Mouse (Mus musculus) stomach, embryonic 16.5 days (tissue): Measurements from ENCODE around the gene Chka. TPM values are rescaled to one million over a fixed set of nuclear protein-coding genes. Genes with fewer than 3 reads are reported as not detected.

Source experiments
- ATAC-seq: fragments of 200-750 bp; cut with Nextera tagmentation; 2 replicates; pipeline ENCODE4 v1.8.0; 2017; ENCODE audit warnings: moderate number of reproducible peaks, moderate TSS enrichment; ENCODE audit not compliant: insufficient read depth, low FRiP score
- H3K27ac ChIP-seq: fragments of 300-500 bp; sonication (generic); 2 replicates; pipeline ENCODE4 v1.5.1; 2014; ENCODE audit warnings: low read length
- H3K27me3 ChIP-seq: fragments of 300-500 bp; sonication (generic); 2 replicates; pipeline ENCODE4 v1.6.1; 2014; ENCODE audit warnings: low read length, control low read depth, mixed read lengths; ENCODE audit not compliant: control insufficient read depth, insufficient read depth
- H3K36me3 ChIP-seq: fragments of 300-500 bp; sonication (generic); 2 replicates; pipeline ENCODE4 v1.6.1; 2014; ENCODE audit warnings: low read length; ENCODE audit not compliant: control insufficient read depth, insufficient read depth
- H3K4me1 ChIP-seq: fragments of 300-500 bp; sonication (generic); 2 replicates; pipeline ENCODE4 v1.6.1; 2014; ENCODE audit warnings: low read length, control low read depth, mixed read lengths; ENCODE audit not compliant: control insufficient read depth, insufficient read depth
- H3K4me2 ChIP-seq: fragments of 300-500 bp; sonication (generic); 2 replicates; pipeline ENCODE4 v1.6.1; 2014; ENCODE audit warnings: low read depth, low read length, mixed read lengths
- H3K4me3 ChIP-seq: fragments of 300-500 bp; sonication (generic); replicated peaks from 2 replicates; pipeline ENCODE4 v1.5.1; 2014; ENCODE audit warnings: mild to moderate bottlenecking, low read length
- H3K9ac ChIP-seq: fragments of 300-500 bp; sonication (generic); 2 replicates; pipeline ENCODE4 v1.6.1; 2014; ENCODE audit warnings: low read length
- H3K9me3 ChIP-seq: fragments of 300-500 bp; sonication (generic); replicated peaks from 2 replicates; pipeline ENCODE4 v1.6.1; 2016; ENCODE audit warnings: low read length, control low read depth; ENCODE audit not compliant: control insufficient read depth
- WGBS: fragments of 180-500 bp; shearing (Covaris S2); extraction: QIAGEN DNeasy Blood & Tissue Kit; methylation state at CpG from one replicate; pipeline ENCODE4 v1.1.7; 2014; 5-methylcytosine and 5-hydroxymethylcytosine counted together
- polyA plus RNA-seq: library from polyadenylated mRNA; unstranded; fragments of >200 nt; fragmentation: Nextera tagmentation; extraction: Ambion mirVana; gene quantifications from 2 replicates; pipeline ENCODE4 v1.2.1, GENCODE M21; 2015

Chka gene
- polyA plus RNA-seq, 1 experiment from 2014 or later: 42.2 TPM

GRCm38 (mm10) chr19:3893545-3894116 is 42.1 kb downstream of the Chka start:
- Histone ChIP-seq H3K27me3 (no peaks in the 10 kb centered on the region), H3K4me2 (no peak overlapping the region), H3K27ac (no peak overlapping the region), H3K4me1 (no peaks in the 10 kb centered on the region), H3K36me3 (peaks cover 50% of the 10 kb centered on the region), H3K4me3 (no peak overlapping the region), H3K9me3 (no peaks in the 10 kb centered on the region), H3K9ac (no peak overlapping the region)
- ATAC-seq: no peak
- WGBS: 92% methylated on average over 4 of the region's 4 CpGs

GRCm38 (mm10) chr19:3894294-3894693 is 42.7 kb downstream of the Chka start:
- Histone ChIP-seq H3K36me3 (peaks cover 50% of the 10 kb centered on the region), H3K27ac (no peak overlapping the region), H3K9me3 (no peaks in the 10 kb centered on the region), H3K9ac (no peak overlapping the region), H3K4me1 (no peaks in the 10 kb centered on the region), H3K4me2 (no peak overlapping the region), H3K27me3 (no peaks in the 10 kb centered on the region), H3K4me3 (no peak overlapping the region)
- 88% methylated on average over 2 of the region's 2 CpGs for WGBS
- ATAC-seq: no peak

- ATAC-seq: peak; percentile 58; the same call in 1 of the 2 replicates
These were observed 43.6 kb downstream of the Chka start for GRCm38 (mm10) chr19:3895171-3895631.

GRCm38 (mm10) chr19:3896208-3896607 is 44.6 kb downstream of the Chka start:
- no peak overlapping the region for H3K27ac ChIP-seq

More at GRCm38 (mm10) chr19:3895171-3895631, 43.6 kb downstream of the Chka start:
- Histone ChIP-seq H3K27me3 (no peaks in the 10 kb centered on the region), H3K9me3 (no peaks in the 10 kb centered on the region), H3K36me3 (peaks cover 49% of the 10 kb centered on the region), H3K4me1 (no peaks in the 10 kb centered on the region), H3K4me2 (no peak overlapping the region), H3K27ac (no peak overlapping the region), H3K9ac (no peak overlapping the region), H3K4me3 (no peak overlapping the region)
- WGBS: 25% methylated on average over 3 of the region's 3 CpGs

GRCm38 (mm10) chr19:3897557-3897956 is 46.0 kb downstream of the Chka start:
- Histone ChIP-seq H3K9me3 (no peaks in the 10 kb centered on the region), H3K27ac (no peak overlapping the region), H3K27me3 (no peaks in the 10 kb centered on the region), H3K4me3 (no peak overlapping the region), H3K9ac (no peak overlapping the region), H3K36me3 (peaks cover 47% of the 10 kb centered on the region), H3K4me1 (no peaks in the 10 kb centered on the region), H3K4me2 (no peak overlapping the region)
- 87% methylated on average over 5 of the region's 5 CpGs for WGBS
- no peak for ATAC-seq

More at GRCm38 (mm10) chr19:3896208-3896607, 44.6 kb downstream of the Chka start:
- H3K27me3 ChIP-seq: no peaks in the 10 kb centered on the region
- peaks cover 49% of the 10 kb centered on the region for H3K36me3 ChIP-seq
- H3K4me2 ChIP-seq: no peak overlapping the region
- no peak for ATAC-seq
- no peak overlapping the region for H3K9ac ChIP-seq
- H3K4me1 ChIP-seq: no peaks in the 10 kb centered on the region
- H3K9me3 ChIP-seq: no peaks in the 10 kb centered on the region
- 92% methylated on average over 10 of the region's 10 CpGs for WGBS
- H3K4me3 ChIP-seq: no peak overlapping the region

- Histone ChIP-seq H3K27ac (no peak overlapping the region), H3K4me3 (no peak overlapping the region), H3K9me3 (no peaks in the 10 kb centered on the region), H3K9ac (no peak overlapping the region), H3K4me2 (no peak overlapping the region), H3K36me3 (peaks cover 42% of the 10 kb centered on the region), H3K4me1 (no peaks in the 10 kb centered on the region), H3K27me3 (no peaks in the 10 kb centered on the region)
- WGBS: 83% methylated on average over 7 of the region's 7 CpGs
- no peak for ATAC-seq
These were observed 47.4 kb downstream of the Chka start for GRCm38 (mm10) chr19:3898952-3899351.

GRCm38 (mm10) chr19:3899618-3900017 is 48.0 kb downstream of the Chka start:
- no peak for ATAC-seq
- Histone ChIP-seq H3K27ac (no peak overlapping the region), H3K27me3 (no peaks in the 10 kb centered on the region), H3K4me2 (no peak overlapping the region), H3K9ac (no peak overlapping the region), H3K4me1 (peaks cover 3% of the 10 kb centered on the region; the same call in 1 of the 2 replicates), H3K9me3 (no peaks in the 10 kb centered on the region), H3K4me3 (no peak overlapping the region), H3K36me3 (peaks cover 41% of the 10 kb centered on the region)
- WGBS: 87% methylated on average over 4 of the region's 4 CpGs

- no peak overlapping the region for H3K27ac ChIP-seq
- H3K9me3 ChIP-seq: no peaks in the 10 kb centered on the region
- no peak overlapping the region for H3K4me3 ChIP-seq
- H3K9ac ChIP-seq: no peak overlapping the region
- peaks cover 24% of the 10 kb centered on the region for H3K4me1 ChIP-seq
- 75% methylated on average over 12 of the region's 12 CpGs for WGBS
- H3K36me3 ChIP-seq: peaks cover 24% of the 10 kb centered on the region
- no peaks in the 10 kb centered on the region for H3K27me3 ChIP-seq
- H3K4me2 ChIP-seq: no peak overlapping the region
- ATAC-seq: no peak
These were observed 51.4 kb downstream of the Chka start for GRCm38 (mm10) chr19:3902966-3903365.

- H3K27ac ChIP-seq: no peak overlapping the region
- no peak overlapping the region for H3K4me2 ChIP-seq
- ATAC-seq: no peak
- peaks cover 25% of the 10 kb centered on the region for H3K4me1 ChIP-seq
- peaks cover 22% of the 10 kb centered on the region for H3K36me3 ChIP-seq
- 74% methylated on average over 25 of the region's 25 CpGs for WGBS
- H3K9ac ChIP-seq: no peak overlapping the region; the same call in 1 of the 2 replicates
- no peak overlapping the region for H3K4me3 ChIP-seq
- no peaks in the 10 kb centered on the region for H3K9me3 ChIP-seq
- H3K27me3 ChIP-seq: no peaks in the 10 kb centered on the region
These were observed 52.2 kb downstream of the Chka start for GRCm38 (mm10) chr19:3903648-3904362.
